Mouse (Mus musculus) MEL (cell line): ENCODE results near the gene Kmo. TPM values are rescaled to one million over a fixed set of nuclear protein-coding genes. Genes with fewer than 3 reads are reported as not detected.

Experiments used
- DNase-seq: peaks from one replicate; pipeline ENCODE4 v3.0.0; 2011; ENCODE audit warnings: low read depth, low spot score
- H3K27ac ChIP-seq: 2 replicates; pipeline ENCODE4 v1.5.1; 2012; ENCODE audit warnings: low read depth, mild to moderate bottlenecking, control low read depth, low read length, moderate library complexity; ENCODE audit not compliant: control insufficient read depth
- H3K27me3 ChIP-seq, 2 experiments: fragments of 150-350 bp in 1 of 2; sonication (generic) in 1 of 2; 2 replicates each; pipeline ENCODE4 v1.6.1; 2012; ENCODE audit warnings: low read length in 2 of 2, mild to moderate bottlenecking in 2 of 2, improper control_type of control experiment in 1 of 2, moderate library complexity in 1 of 2; ENCODE audit not compliant: insufficient read depth in 2 of 2, control insufficient read depth in 1 of 2
- H3K36me3 ChIP-seq, 2 experiments: 2 replicates each; pipeline ENCODE4 v1.6.1; 2012 to 2014; ENCODE audit warnings: low read length in 2 of 2, improper control_type of control experiment in 1 of 2, inconsistent platforms in 1 of 2, mild to moderate bottlenecking in 1 of 2; ENCODE audit not compliant: insufficient read depth in 2 of 2, control insufficient read depth in 1 of 2
- H3K4me1 ChIP-seq, 2 experiments: fragments of 150-350 bp in 1 of 2; sonication (generic) in 1 of 2; 2 replicates each; pipeline ENCODE4 v1.6.1; 2012; ENCODE audit warnings: low read length in 2 of 2, improper control_type of control experiment in 1 of 2, mild to moderate bottlenecking in 1 of 2; ENCODE audit not compliant: insufficient read depth in 2 of 2, control insufficient read depth in 1 of 2
- H3K4me3 ChIP-seq, 2 experiments: fragments of 150-350 bp in 1 of 2; sonication (generic) in 1 of 2; 2 replicates each; pipeline ENCODE4 v1.5.1; 2012; ENCODE audit warnings: low read depth in 2 of 2, low read length in 2 of 2, mild to moderate bottlenecking in 2 of 2, moderate library complexity in 2 of 2, control low read depth in 1 of 2, improper control_type of control experiment in 1 of 2; ENCODE audit not compliant: control insufficient read depth in 1 of 2, insufficient read depth in 1 of 2
- H3K79me2 ChIP-seq: 2 replicates; pipeline ENCODE4 v1.6.1; 2012; ENCODE audit warnings: mild to moderate bottlenecking, low read length, moderate library complexity; ENCODE audit not compliant: control insufficient read depth, poor library complexity, insufficient read depth
- H3K9ac ChIP-seq: 2 replicates; pipeline ENCODE4 v1.6.1; 2012; ENCODE audit warnings: low read depth, mild to moderate bottlenecking, control low read depth, low read length, moderate library complexity; ENCODE audit not compliant: control insufficient read depth, poor library complexity, severe bottlenecking
- H3K9me3 ChIP-seq: fragments of 150-350 bp; sonication (generic); replicated peaks from 2 replicates; pipeline ENCODE4 v1.6.1; 2012; ENCODE audit warnings: mild to moderate bottlenecking, low read length, improper control_type of control experiment, moderate library complexity; ENCODE audit not compliant: insufficient read depth
- CHD2 ChIP-seq: IDR thresholded peaks from 2 replicates; pipeline ENCODE4 v1.6.1; 2011; ENCODE audit warnings: low read length, improper control_type of control experiment
- ETS1 ChIP-seq: IDR thresholded peaks from 2 replicates; pipeline ENCODE4 v1.6.1; 2012; ENCODE audit warnings: low read depth, mild to moderate bottlenecking, inconsistent platforms, low read length, improper control_type of control experiment, moderate library complexity
- GATA1 ChIP-seq: IDR thresholded peaks from 2 replicates; pipeline ENCODE4 v1.6.1; 2011; ENCODE audit warnings: low read depth, low read length, improper control_type of control experiment
- MAFK ChIP-seq: IDR thresholded peaks from 2 replicates; pipeline ENCODE4 v1.6.1; 2011; ENCODE audit warnings: low read depth, mild to moderate bottlenecking, low read length, improper control_type of control experiment, borderline replicate concordance
- MAX ChIP-seq: IDR thresholded peaks from 2 replicates; pipeline ENCODE4 v1.6.1; 2011; ENCODE audit warnings: low read length, improper control_type of control experiment
- MEF2A ChIP-seq: IDR thresholded peaks from 2 replicates; pipeline ENCODE4 v1.6.1; 2014; ENCODE audit warnings: low read depth, mild to moderate bottlenecking, inconsistent platforms, low read length, improper control_type of control experiment; ENCODE audit not compliant: poor library complexity, insufficient replicate concordance, severe bottlenecking; ENCODE audit errors: extremely low read depth
- MXI1 ChIP-seq: IDR thresholded peaks from 2 replicates; pipeline ENCODE4 v1.6.1; 2011; ENCODE audit warnings: mild to moderate bottlenecking, low read depth, low read length, improper control_type of control experiment
- MYB ChIP-seq: IDR thresholded peaks from 2 replicates; pipeline ENCODE4 v1.6.1; 2011; ENCODE audit warnings: mild to moderate bottlenecking, low read depth, low read length, improper control_type of control experiment
- MYC ChIP-seq: IDR thresholded peaks from 2 replicates; pipeline ENCODE4 v1.6.1; 2011; ENCODE audit warnings: low read depth, mild to moderate bottlenecking, low read length, improper control_type of control experiment, moderate library complexity
- NRF1 ChIP-seq: IDR thresholded peaks from 2 replicates; pipeline ENCODE4 v1.6.1; 2014; ENCODE audit warnings: low read depth, mild to moderate bottlenecking, inconsistent platforms, low read length, improper control_type of control experiment, moderate library complexity; ENCODE audit not compliant: poor library complexity, insufficient read depth, severe bottlenecking
- POLR2AphosphoS2 ChIP-seq: IDR thresholded peaks from 2 replicates; pipeline ENCODE4 v1.6.1; 2011; ENCODE audit warnings: low read length, improper control_type of control experiment
- POLR2AphosphoS5 ChIP-seq: IDR thresholded peaks from 2 replicates; pipeline ENCODE4 v1.6.1; 2012; ENCODE audit warnings: low read depth, borderline replicate concordance, mild to moderate bottlenecking, inconsistent platforms, low read length, moderate library complexity, mixed read lengths
- RAD21 ChIP-seq: IDR thresholded peaks from 2 replicates; pipeline ENCODE4 v1.6.1; 2011; ENCODE audit warnings: mild to moderate bottlenecking, low read depth, low read length, improper control_type of control experiment
- RCOR1 ChIP-seq: IDR thresholded peaks from 2 replicates; pipeline ENCODE4 v1.6.1; 2012; ENCODE audit warnings: low read depth, mild to moderate bottlenecking, inconsistent platforms, low read length, improper control_type of control experiment
- SIN3A ChIP-seq: IDR thresholded peaks from 2 replicates; pipeline ENCODE4 v1.6.1; 2012; ENCODE audit warnings: low read length, improper control_type of control experiment, inconsistent platforms
- SMC3 ChIP-seq: IDR thresholded peaks from 2 replicates; pipeline ENCODE4 v1.6.1; 2011; ENCODE audit warnings: low read depth, low read length, improper control_type of control experiment
- TAL1 ChIP-seq: IDR thresholded peaks from 2 replicates; pipeline ENCODE4 v1.6.1; 2012; ENCODE audit warnings: mild to moderate bottlenecking, inconsistent platforms, low read length, moderate library complexity, mixed read lengths
- TBP ChIP-seq: IDR thresholded peaks from 2 replicates; pipeline ENCODE4 v1.8.0; 2011; ENCODE audit warnings: low read depth, low read length, improper control_type of control experiment
- TCF12 ChIP-seq: IDR thresholded peaks from 2 replicates; pipeline ENCODE4 v1.6.1; 2014; ENCODE audit warnings: low read depth, mild to moderate bottlenecking, inconsistent platforms, low read length, improper control_type of control experiment, moderate library complexity
- UBTF ChIP-seq: IDR thresholded peaks from 2 replicates; pipeline ENCODE4 v1.6.1; 2012; ENCODE audit warnings: low read depth, mild to moderate bottlenecking, inconsistent platforms, low read length, improper control_type of control experiment, moderate library complexity, borderline replicate concordance; ENCODE audit not compliant: insufficient read depth
- USF1 ChIP-seq: IDR thresholded peaks from 2 replicates; pipeline ENCODE4 v1.6.1; 2014; ENCODE audit warnings: low read depth, mild to moderate bottlenecking, inconsistent platforms, low read length, improper control_type of control experiment, moderate library complexity
- USF2 ChIP-seq, 2 experiments: IDR thresholded peaks; 2 replicates each; pipeline ENCODE4 v1.6.1; 2011 to 2012; ENCODE audit warnings: improper control_type of control experiment in 2 of 2, low read length in 2 of 2, borderline replicate concordance in 1 of 2, inconsistent platforms in 1 of 2, low read depth in 1 of 2, mild to moderate bottlenecking in 1 of 2; ENCODE audit not compliant: insufficient read depth in 1 of 2
- ZKSCAN1 ChIP-seq: IDR thresholded peaks from 2 replicates; pipeline ENCODE4 v1.6.1; 2012; ENCODE audit warnings: low read depth, mild to moderate bottlenecking, inconsistent platforms, low read length, improper control_type of control experiment, moderate library complexity
- polyA plus RNA-seq, 2 experiments: library from polyadenylated mRNA; stranded (reverse) in 1 of 2; unstranded in 1 of 2; fragments of >175 nt in 1 of 2; fragments of >200 nt in 1 of 2; gene quantifications; 2 replicates each; pipeline versions ENCODE4 v1.2.1 to v1.2.4; 2012; ENCODE audit warnings: low replicate concordance in 2 of 2, low read depth in 1 of 2; ENCODE audit not compliant: insufficient read length in 2 of 2, insufficient read depth in 1 of 2, missing spikeins in 1 of 2
- total RNA-seq: library from RNA; depleted of rRNA; stranded (reverse); fragments of 300-350 nt; gene quantifications from 2 replicates; pipeline ENCODE4 v1.2.3, GENCODE M21; 2012

Kmo gene
- total and polyA plus RNA-seq, 3 experiments = 0.27 to 1.6 TPM; not detected in 1

DNA sequence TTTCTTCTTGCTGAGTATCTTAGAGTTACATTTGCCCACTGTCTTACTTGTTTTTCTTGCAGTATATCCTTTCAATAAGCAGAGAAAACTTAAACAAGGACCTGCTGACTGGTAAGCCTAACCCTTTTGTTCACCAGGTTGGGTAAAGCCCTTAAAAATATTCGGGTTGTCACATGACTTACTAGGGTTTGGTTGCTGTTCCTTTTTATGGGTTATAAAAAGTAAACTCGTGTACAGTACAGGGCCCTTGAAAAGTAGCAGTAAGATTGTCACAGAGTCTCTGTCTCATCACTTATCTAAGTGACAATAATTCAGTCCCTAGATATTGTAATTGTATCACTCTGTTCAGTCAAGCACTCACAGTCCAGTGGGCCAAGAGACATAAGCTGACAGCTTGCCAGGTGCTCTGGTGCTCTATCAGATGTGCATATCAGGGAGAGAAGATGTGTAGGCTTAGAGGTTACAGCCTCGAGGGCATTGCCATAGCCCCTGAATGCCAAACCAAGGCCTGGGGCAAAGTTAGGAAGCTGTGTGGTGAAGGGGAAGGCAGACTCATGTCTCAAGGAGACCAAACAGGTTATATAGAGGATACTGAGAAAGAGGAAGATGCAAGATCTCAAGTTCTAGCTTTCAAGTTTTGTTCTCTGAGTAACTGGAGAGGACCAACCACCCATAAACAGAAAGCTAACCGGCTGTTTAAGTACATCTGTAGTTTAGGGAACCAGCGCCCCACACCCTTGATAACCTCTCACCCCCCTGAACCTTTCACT, 23.5 kb downstream of the Kmo start:
- no peak overlapping the region for H3K27ac ChIP-seq
- H3K9ac ChIP-seq = no peak overlapping the region
- H3K79me2 ChIP-seq = no peaks in the 10 kb centered on the region
- no peaks in the 10 kb centered on the region for H3K9me3 ChIP-seq
- peaks cover 0 to 4% of the 10 kb centered on the region in 2 experiments; a peak in 3 of 4 replicates for H3K4me1 ChIP-seq
- H3K36me3 ChIP-seq = 0 out of 4 replicates have a peak, but pooled peaks cover 0 to 3% of the 10 kb centered on the region in 2 experiments
- TF ChIP-seq ZKSCAN1 (no peak), TAL1 (no peak), USF2 (IDR thresholded peaks at IDR 0.05; ENCODE audit: borderline replicate concordance in 1 of 2, insufficient read depth in 1 of 2, low read depth in 1 of 2, low read length in 2 of 2) (no peak), TBP (no peak), MYC (no peak)
- peak; percentile 33 for DNase-seq
- no peaks in the 10 kb centered on the region for H3K27me3 ChIP-seq
- no peak overlapping the region for H3K4me3 ChIP-seq

DNA sequence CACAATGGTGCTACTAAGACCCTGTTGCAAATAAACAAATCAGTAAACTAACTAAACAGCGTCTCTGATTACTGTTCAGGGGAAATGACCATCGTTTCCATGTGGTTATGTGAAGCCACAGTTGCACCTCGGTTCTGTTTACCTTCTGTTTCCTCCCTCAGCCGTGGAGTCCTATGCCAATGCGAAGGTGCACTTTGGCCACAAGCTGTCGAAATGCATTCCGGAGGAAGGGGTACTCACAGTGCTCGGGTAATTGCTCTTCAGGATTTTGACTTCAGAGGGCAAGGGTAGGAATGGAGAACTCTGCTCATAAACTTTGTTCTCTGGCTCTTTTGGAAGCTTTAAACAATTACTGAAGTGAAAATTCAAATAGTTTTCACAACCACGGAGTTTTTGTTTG, 26.8 kb downstream of the Kmo start:
- Histone ChIP-seq H3K36me3 (0 out of 4 replicates have a peak, but pooled peaks cover 0 to 3% of the 10 kb centered on the region in 2 experiments), H3K4me3 (no peak overlapping the region), H3K79me2 (no peaks in the 10 kb centered on the region), H3K4me1 (peaks cover 0 to 4% of the 10 kb centered on the region in 2 experiments; a peak in 3 of 4 replicates), H3K27ac (no peak overlapping the region), H3K27me3 (no peaks in the 10 kb centered on the region), H3K9me3 (no peaks in the 10 kb centered on the region), H3K9ac (no peak overlapping the region)
- TF ChIP-seq MYB (no peak), RCOR1 (no peak), CHD2 (no peak), SMC3 (no peak), MEF2A (no peak), USF2 (IDR thresholded peaks at IDR 0.05; ENCODE audit: borderline replicate concordance in 1 of 2, insufficient read depth in 1 of 2, low read depth in 1 of 2, low read length in 2 of 2) (no peak), TCF12 (no peak)
- no peak for DNase-seq

DNA sequence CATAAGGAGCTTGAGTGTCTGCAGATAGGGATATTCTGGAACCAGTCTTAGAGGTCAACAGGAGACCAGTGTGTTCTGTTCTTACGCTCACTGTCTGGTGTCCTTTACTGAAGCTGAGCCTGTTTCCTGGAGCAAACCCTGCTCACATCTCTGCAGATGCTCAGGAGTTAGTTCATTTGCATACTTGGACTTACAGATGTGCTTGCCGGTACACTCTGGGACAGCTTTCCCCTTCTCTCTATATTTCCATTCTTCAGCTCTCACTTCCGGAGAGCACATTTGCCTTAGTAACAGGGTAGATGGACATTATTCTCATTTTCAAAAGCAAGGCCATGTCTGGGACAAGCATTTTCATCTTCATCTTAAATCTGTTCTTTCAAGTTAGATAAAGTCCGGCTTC, 28.4 kb downstream of the Kmo start:
- DNase-seq = no peak
- TF ChIP-seq RAD21 = no peak
- TF ChIP-seq CHD2 = no peak
- no peak for TF ChIP-seq UBTF
- no peak for TF ChIP-seq POLR2AphosphoS5
- TF ChIP-seq USF1 = no peak
- no peak for TF ChIP-seq ETS1
- TF ChIP-seq POLR2AphosphoS2 = no peak
- TF ChIP-seq MXI1 = no peak
- no peak for TF ChIP-seq USF2 (IDR thresholded peaks at IDR 0.05; ENCODE audit: borderline replicate concordance in 1 of 2, insufficient read depth in 1 of 2, low read depth in 1 of 2, low read length in 2 of 2)
- no peak for TF ChIP-seq SIN3A
- no peak for TF ChIP-seq TCF12
- TF ChIP-seq MAX = no peak
- TF ChIP-seq NRF1 = no peak
- TF ChIP-seq MAFK = no peak
- no peak for TF ChIP-seq ZKSCAN1
- no peak for TF ChIP-seq GATA1
- no peak for TF ChIP-seq MYB

More for the DNA sequence above, 28.4 kb downstream of the Kmo start:
- H3K27ac ChIP-seq = no peak overlapping the region
- H3K9me3 ChIP-seq = no peaks in the 10 kb centered on the region
- peaks cover 0 to 4% of the 10 kb centered on the region in 2 experiments; a peak in 3 of 4 replicates for H3K4me1 ChIP-seq
- 0 out of 4 replicates have a peak, but pooled peaks cover 0 to 3% of the 10 kb centered on the region in 2 experiments for H3K36me3 ChIP-seq
- no peaks in the 10 kb centered on the region for H3K27me3 ChIP-seq
- H3K9ac ChIP-seq = no peak overlapping the region
- H3K79me2 ChIP-seq = no peaks in the 10 kb centered on the region
- no peak overlapping the region for H3K4me3 ChIP-seq
